Mouse (Mus musculus): Measurements from ENCODE around the gene Syt1. TPM values are rescaled to one million over a fixed set of nuclear protein-coding genes. Genes with fewer than 3 reads are reported as not detected.

The Syt1 gene
- polyA plus RNA-seq, 1 experiment from 2014 or later = 0.25 TPM

DNA sequence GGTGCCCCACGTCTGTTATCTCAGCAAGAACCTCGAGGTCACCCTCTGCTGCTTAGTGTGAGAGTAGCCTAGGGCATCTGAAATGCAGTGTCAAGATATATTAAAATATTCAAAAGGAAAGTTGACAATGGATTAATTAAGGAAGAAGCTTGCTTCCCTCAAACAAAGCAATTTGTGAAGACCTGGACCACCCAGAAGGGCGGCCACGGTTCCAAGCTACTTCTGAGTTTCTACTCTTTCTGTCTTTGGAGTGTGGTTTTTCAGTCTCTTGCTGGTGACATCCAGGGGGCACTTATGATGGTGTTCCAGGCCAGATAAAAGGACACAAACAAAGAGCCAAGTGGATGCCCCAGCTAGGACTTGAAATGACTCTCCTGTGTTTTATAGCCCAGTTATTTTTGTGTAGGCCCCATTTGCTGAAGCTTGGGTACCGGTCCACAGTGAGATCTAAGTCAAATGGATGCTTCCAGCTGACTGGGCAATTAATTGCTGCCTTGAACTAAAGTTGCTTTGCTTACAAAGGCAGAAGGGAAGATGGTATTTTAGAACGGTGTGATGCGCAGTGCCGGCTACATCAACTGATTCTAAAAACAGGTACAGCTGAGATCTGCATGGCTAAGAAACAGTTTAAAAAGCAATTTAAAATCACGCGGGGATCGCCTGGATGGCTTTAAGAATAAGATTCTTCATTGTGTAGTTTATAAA lies 530.5 kb downstream of the Syt1 start:
- H3K4me3 ChIP-seq (ENCODE audit: low read depth, low read length) = no peak overlapping the region
- TF ChIP-seq CTCF (IDR thresholded peaks at IDR 0.05; ENCODE audit: low read depth) = no peak
- H3K4me1 ChIP-seq (ENCODE audit: insufficient read depth) = no peaks in the 10 kb centered on the region
- no peak for DNase-seq
- H3K4me2 ChIP-seq = no peak overlapping the region
- H3K9me3 ChIP-seq (ENCODE audit: low read depth, low read length) = no peaks in the 10 kb centered on the region
- no peak for ATAC-seq (ENCODE audit: insufficient read depth)
- H3K36me3 ChIP-seq (ENCODE audit: insufficient read depth) = no peaks in the 10 kb centered on the region
- H3K27ac ChIP-seq (ENCODE audit: low read depth) = no peak overlapping the region
- WGBS = 80% methylated on average over 11 of the region's 11 CpGs
- H3K9ac ChIP-seq = no peak overlapping the region
- H3K27me3 ChIP-seq (ENCODE audit: insufficient read depth, low read length) = no peaks in the 10 kb centered on the region

DNA sequence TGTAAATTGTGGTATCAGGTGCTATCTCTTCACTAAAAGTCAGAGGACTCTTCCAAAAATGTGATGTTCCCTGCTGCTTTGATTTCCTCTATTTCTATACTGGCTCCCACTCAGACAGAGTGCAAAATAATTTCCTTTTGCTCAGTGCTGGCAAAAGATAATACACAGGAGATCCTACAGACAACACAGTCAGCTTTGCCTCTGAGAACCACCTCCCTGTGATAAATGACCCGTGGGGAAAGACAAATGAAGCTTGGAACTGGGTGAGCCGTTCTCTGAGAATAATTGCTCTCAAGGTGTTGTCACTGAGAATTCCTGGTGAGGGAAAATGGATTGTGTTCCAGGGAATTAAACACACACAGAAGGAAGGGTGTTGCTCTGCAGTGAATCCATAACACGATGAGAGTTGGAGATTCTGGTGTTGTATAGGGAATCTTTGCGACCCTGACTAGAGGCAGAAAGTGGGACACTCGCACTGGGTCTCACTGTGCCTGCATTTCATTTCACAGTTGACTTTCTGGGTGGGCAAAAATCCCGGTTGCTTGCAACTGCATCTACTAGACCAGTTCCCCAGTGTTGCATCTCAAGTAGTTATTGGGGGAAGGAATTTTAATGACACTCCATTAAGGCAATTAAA lies 540.3 kb downstream of the Syt1 start:
- WGBS = 39% methylated on average over 6 of the region's 6 CpGs
- peaks cover 3% of the 10 kb centered on the region; the same call in 1 of the 2 replicates for H3K4me1 ChIP-seq (ENCODE audit: insufficient read depth)
- no peak for ATAC-seq (ENCODE audit: insufficient read depth)
- no peak for TF ChIP-seq CTCF (IDR thresholded peaks at IDR 0.05; ENCODE audit: low read depth)
- no peaks in the 10 kb centered on the region for H3K36me3 ChIP-seq (ENCODE audit: insufficient read depth)
- H3K27ac ChIP-seq (ENCODE audit: low read depth) = no peak overlapping the region
- H3K27me3 ChIP-seq (ENCODE audit: insufficient read depth, low read length) = no peaks in the 10 kb centered on the region
- DNase-seq = no peak
- no peak overlapping the region for H3K4me2 ChIP-seq
- no peaks in the 10 kb centered on the region for H3K9me3 ChIP-seq (ENCODE audit: low read depth, low read length)
- no peak overlapping the region for H3K4me3 ChIP-seq (ENCODE audit: low read depth, low read length)
- no peak overlapping the region for H3K9ac ChIP-seq

DNA sequence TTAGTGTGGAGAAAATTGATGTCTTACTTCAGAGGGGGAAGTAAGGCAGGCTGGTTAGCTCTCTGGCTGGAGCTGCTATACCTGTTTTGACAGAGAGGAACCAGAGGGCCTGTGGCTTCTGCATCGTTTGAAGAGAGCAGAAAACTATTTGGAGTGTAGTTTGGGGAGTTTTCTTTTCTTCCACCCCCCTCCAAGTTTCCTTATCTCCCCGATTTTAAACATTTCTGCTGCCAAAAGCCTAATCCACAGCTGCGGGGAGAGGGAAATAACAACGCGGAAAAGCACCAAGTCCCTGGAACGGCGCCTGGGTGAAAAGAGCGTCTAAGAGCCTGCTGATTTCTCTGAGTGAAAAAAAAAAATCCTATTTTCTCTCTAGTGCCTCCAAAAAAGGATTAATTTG lies 544.2 kb downstream of the Syt1 start:
- H3K9me3 ChIP-seq (ENCODE audit: low read depth, low read length) = no peaks in the 10 kb centered on the region
- TF ChIP-seq CTCF (IDR thresholded peaks at IDR 0.05; ENCODE audit: low read depth) = no peak
- ATAC-seq (ENCODE audit: insufficient read depth) = 0 out of 2 replicates have a peak, but pooled peaks have one; percentile 56
- no peak overlapping the region for H3K9ac ChIP-seq
- 13% methylated on average over 8 of the region's 8 CpGs for WGBS
- peak overlapping the region; percentile 20; the same call in 1 of the 2 replicates for H3K4me2 ChIP-seq
- DNase-seq = peak; percentile 78
- H3K4me1 ChIP-seq (ENCODE audit: insufficient read depth) = peaks cover 3% of the 10 kb centered on the region; the same call in 1 of the 2 replicates
- H3K27ac ChIP-seq (ENCODE audit: low read depth) = peak overlapping the region; percentile 60
- no peaks in the 10 kb centered on the region for H3K36me3 ChIP-seq (ENCODE audit: insufficient read depth)
- H3K4me3 ChIP-seq (ENCODE audit: low read depth, low read length) = no peak overlapping the region
- H3K27me3 ChIP-seq (ENCODE audit: insufficient read depth, low read length) = no peaks in the 10 kb centered on the region

DNA sequence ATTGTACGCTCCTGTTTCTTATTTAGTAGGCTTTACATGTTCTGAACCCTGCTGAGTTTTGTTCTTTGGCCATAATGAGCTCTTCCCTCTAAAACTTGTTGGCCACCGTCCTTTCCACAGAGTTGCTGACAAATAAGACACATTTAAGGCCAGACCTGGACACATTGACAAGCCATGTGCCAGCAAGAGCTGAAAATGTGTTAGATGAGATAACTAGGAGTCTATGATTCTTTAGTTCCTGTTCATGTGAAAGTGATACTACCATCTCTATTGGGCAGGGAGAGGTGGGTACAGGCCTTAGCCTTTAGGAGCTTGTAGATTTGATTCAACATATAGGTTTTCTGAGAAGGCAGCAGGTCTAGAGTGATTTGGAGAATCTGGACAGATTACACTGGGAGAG lies 548.9 kb downstream of the Syt1 start:
- H3K27ac ChIP-seq (ENCODE audit: low read depth) = no peak overlapping the region
- TF ChIP-seq CTCF (IDR thresholded peaks at IDR 0.05; ENCODE audit: low read depth) = no peak
- WGBS = 83% methylated on average over 2 of the region's 2 CpGs
- H3K4me1 ChIP-seq (ENCODE audit: insufficient read depth) = no peaks in the 10 kb centered on the region; the same call in 1 of the 2 replicates
- no peaks in the 10 kb centered on the region for H3K27me3 ChIP-seq (ENCODE audit: insufficient read depth, low read length)
- DNase-seq (no peak), ATAC-seq (ENCODE audit: insufficient read depth) (no peak)
- H3K4me3 ChIP-seq (ENCODE audit: low read depth, low read length) = no peak overlapping the region
- H3K9me3 ChIP-seq (ENCODE audit: low read depth, low read length) = no peaks in the 10 kb centered on the region
- H3K36me3 ChIP-seq (ENCODE audit: insufficient read depth) = no peaks in the 10 kb centered on the region
- H3K9ac ChIP-seq = no peak overlapping the region
- no peak overlapping the region for H3K4me2 ChIP-seq

DNA sequence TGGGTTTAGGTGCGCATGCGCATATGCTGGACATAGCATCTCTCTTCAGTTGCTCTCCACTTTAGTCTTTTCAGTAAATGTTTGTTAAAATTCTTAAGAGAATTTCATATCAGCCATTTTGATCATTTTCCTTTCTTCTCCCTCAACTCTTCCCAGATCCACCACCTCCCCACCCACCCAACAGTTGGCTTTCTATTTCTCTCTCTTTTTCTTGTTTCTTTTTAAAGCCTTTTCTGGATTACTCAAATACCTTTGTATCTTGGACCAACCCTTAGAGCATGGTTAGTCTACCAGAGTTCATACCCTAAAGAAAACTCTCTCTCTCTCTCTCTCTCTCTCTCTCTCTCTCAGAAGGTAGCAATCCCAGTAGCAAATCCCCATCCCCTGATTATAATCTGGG lies 553.7 kb downstream of the Syt1 start:
- no peak for TF ChIP-seq CTCF (IDR thresholded peaks at IDR 0.05; ENCODE audit: low read depth)
- no peak for ATAC-seq (ENCODE audit: insufficient read depth)
- Histone ChIP-seq H3K4me3 (ENCODE audit: low read depth, low read length) (no peak overlapping the region), H3K4me1 (ENCODE audit: insufficient read depth) (0 out of 2 replicates have a peak, but pooled peaks cover 7% of the 10 kb centered on the region), H3K27me3 (ENCODE audit: insufficient read depth, low read length) (no peaks in the 10 kb centered on the region), H3K27ac (ENCODE audit: low read depth) (no peak overlapping the region), H3K36me3 (ENCODE audit: insufficient read depth) (no peaks in the 10 kb centered on the region), H3K9ac (no peak overlapping the region), H3K9me3 (ENCODE audit: low read depth, low read length) (no peaks in the 10 kb centered on the region), H3K4me2 (no peak overlapping the region)
- no peak for DNase-seq
- WGBS = 96% methylated on average over 2 of the region's 2 CpGs

DNA sequence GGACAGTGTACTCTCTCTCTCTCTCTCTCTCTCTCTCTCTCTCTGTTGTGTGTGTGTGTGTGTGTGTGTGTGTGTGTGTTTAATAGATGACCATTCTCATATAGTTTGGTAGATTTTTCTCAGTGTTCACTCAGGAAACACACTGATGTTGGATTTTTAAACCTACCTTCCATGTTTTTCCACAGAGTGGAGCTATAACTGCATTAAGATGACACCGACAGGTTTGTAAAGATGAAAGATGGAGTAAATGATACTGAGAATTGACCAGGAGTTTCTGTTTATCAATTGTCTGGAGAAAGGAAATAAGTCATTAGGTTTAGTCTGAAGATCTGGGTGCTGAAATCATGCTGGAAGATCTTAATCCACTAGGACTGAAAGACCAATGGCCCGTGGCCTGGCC lies 554.9 kb downstream of the Syt1 start:
- no peak for DNase-seq
- H3K27me3 ChIP-seq (ENCODE audit: insufficient read depth, low read length) = no peaks in the 10 kb centered on the region
- 60% methylated on average over 2 of the region's 2 CpGs for WGBS
- TF ChIP-seq CTCF (IDR thresholded peaks at IDR 0.05; ENCODE audit: low read depth) = no peak
- no peak overlapping the region for H3K4me2 ChIP-seq
- H3K4me1 ChIP-seq (ENCODE audit: insufficient read depth) = 0 out of 2 replicates have a peak, but pooled peaks cover 7% of the 10 kb centered on the region
- ATAC-seq (ENCODE audit: insufficient read depth) = no peak
- no peak overlapping the region for H3K9ac ChIP-seq
- no peak overlapping the region for H3K27ac ChIP-seq (ENCODE audit: low read depth)
- H3K4me3 ChIP-seq (ENCODE audit: low read depth, low read length) = no peak overlapping the region
- H3K9me3 ChIP-seq (ENCODE audit: low read depth, low read length) = no peaks in the 10 kb centered on the region
- H3K36me3 ChIP-seq (ENCODE audit: insufficient read depth) = no peaks in the 10 kb centered on the region

DNA sequence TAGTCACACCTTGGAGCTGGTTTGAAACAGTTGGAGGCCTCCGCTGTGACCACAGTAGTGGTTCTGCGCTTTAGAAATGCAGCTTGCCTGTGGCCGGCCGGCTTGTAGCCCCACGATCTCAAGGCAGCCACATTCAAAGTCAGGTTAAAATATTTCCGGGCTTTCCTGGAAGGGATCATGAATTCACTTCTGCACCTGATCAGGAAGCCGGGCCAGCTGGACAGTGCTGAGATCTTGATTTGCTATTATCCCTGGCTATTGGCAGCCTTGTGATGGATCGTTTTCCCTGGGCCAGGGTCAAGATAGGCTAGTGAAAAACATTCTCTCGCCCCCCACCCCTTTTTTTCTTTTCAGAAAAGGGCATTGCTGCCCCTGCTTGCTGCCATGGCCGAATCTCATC lies 555.6 kb downstream of the Syt1 start:
- 51% methylated on average over 10 of the region's 10 CpGs for WGBS
- Histone ChIP-seq H3K4me2 (no peak overlapping the region), H3K27ac (ENCODE audit: low read depth) (no peak overlapping the region), H3K27me3 (ENCODE audit: insufficient read depth, low read length) (no peaks in the 10 kb centered on the region), H3K36me3 (ENCODE audit: insufficient read depth) (no peaks in the 10 kb centered on the region), H3K9me3 (ENCODE audit: low read depth, low read length) (no peaks in the 10 kb centered on the region), H3K9ac (no peak overlapping the region), H3K4me1 (ENCODE audit: insufficient read depth) (0 out of 2 replicates have a peak, but pooled peaks cover 7% of the 10 kb centered on the region), H3K4me3 (ENCODE audit: low read depth, low read length) (no peak overlapping the region)
- DNase-seq (no peak), ATAC-seq (ENCODE audit: insufficient read depth) (no peak)
- no peak for TF ChIP-seq CTCF (IDR thresholded peaks at IDR 0.05; ENCODE audit: low read depth)

Data from lung, embryonic 14.5 days (tissue).